Mouse (Mus musculus): ENCODE results near the gene Kcnj5. TPM values are rescaled to one million over a fixed set of nuclear protein-coding genes. Genes with fewer than 3 reads are reported as not detected.
A peak's percentile ranks its signal among the peaks of the same experiment; 100 is the strongest.

Gene Kcnj5
- polyA plus RNA-seq, 1 experiment from 2014 or later, result 2.2 TPM

DNA sequence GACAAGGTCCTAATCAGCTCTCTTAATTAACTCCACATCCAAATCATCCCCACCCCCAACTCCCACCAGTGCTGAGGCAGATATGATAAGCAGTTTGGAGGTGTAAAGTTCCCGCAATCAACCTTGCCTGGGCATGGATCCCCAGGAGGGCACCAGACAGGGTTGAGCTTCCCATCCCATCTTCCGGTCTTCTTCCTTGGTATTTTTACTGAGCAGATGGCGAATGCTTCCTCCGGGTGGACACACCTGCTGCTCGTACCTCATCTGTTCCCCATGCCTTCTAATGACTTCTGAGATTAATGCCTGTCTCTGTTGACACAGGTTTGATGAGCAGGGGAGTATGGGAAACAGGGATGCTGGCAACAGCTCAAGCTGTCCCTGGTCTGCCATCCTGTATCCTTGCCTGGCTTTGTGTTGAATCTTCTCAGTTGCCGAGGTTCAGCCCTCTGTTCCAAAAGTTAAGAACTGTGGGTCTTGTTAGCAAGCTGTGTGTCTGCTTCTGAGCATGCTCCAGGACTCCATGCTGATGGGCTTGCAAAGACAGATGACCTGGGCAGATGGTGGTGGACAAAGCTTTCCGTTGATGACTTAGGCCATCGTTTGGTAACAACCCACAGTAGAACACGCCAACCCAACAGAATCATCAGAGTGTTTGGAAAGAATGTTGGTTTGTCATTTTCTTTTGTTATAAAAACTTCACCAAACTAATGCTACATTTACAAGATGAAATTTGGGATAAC, 48.9 kb downstream of the Kcnj5 start:
- peaks cover 7% of the 10 kb centered on the region; the same call in 1 of the 2 replicates for H3K4me1 ChIP-seq (ENCODE audit: insufficient read depth, low read length)
- WGBS, result 87% methylated on average over 9 of the region's 9 CpGs
- no peak overlapping the region for H3K27ac ChIP-seq (ENCODE audit: low read length)
- H3K9ac ChIP-seq (replicated peaks; ENCODE audit: low read length), result no peak overlapping the region
- no peaks in the 10 kb centered on the region for H3K9me3 ChIP-seq (ENCODE audit: low read length)
- no peak overlapping the region for H3K4me2 ChIP-seq (replicated peaks; ENCODE audit: low read depth, low read length)
- H3K36me3 ChIP-seq (ENCODE audit: insufficient read depth, low read length), result no peaks in the 10 kb centered on the region
- H3K4me3 ChIP-seq (ENCODE audit: low read length), result no peak overlapping the region
- no peaks in the 10 kb centered on the region for H3K27me3 ChIP-seq (ENCODE audit: insufficient read depth, low read length)
- ATAC-seq (ENCODE audit: low FRiP score, low TSS enrichment), result no peak

- Histone ChIP-seq H3K9me3 (ENCODE audit: low read length) (no peaks in the 10 kb centered on the region), H3K4me2 (replicated peaks; ENCODE audit: low read depth, low read length) (no peak overlapping the region), H3K4me3 (ENCODE audit: low read length) (no peak overlapping the region), H3K4me1 (ENCODE audit: insufficient read depth, low read length) (peaks cover 7% of the 10 kb centered on the region), H3K27me3 (ENCODE audit: insufficient read depth, low read length) (no peaks in the 10 kb centered on the region), H3K36me3 (ENCODE audit: insufficient read depth, low read length) (no peaks in the 10 kb centered on the region), H3K27ac (ENCODE audit: low read length) (no peak overlapping the region), H3K9ac (replicated peaks; ENCODE audit: low read length) (no peak overlapping the region)
- WGBS, result 17% methylated on average over 5 of the region's 5 CpGs
- ATAC-seq (ENCODE audit: low FRiP score, low TSS enrichment), result no peak; the same call in 1 of the 2 replicates
Measured at GRCm38 (mm10) chr9:32292686-32293085, 51.5 kb downstream of the Kcnj5 start.

- H3K4me2 ChIP-seq (replicated peaks; ENCODE audit: low read depth, low read length), result no peak overlapping the region
- peak overlapping the region; percentile 35; the same call in 1 of the 2 replicates for H3K27ac ChIP-seq (ENCODE audit: low read length)
- H3K9ac ChIP-seq (replicated peaks; ENCODE audit: low read length), result no peak overlapping the region
- no peaks in the 10 kb centered on the region for H3K9me3 ChIP-seq (ENCODE audit: low read length)
- no peaks in the 10 kb centered on the region for H3K27me3 ChIP-seq (ENCODE audit: insufficient read depth, low read length)
- no peak overlapping the region for H3K4me3 ChIP-seq (ENCODE audit: low read length)
- peak; percentile 58; the same call in 1 of the 2 replicates for ATAC-seq (ENCODE audit: low FRiP score, low TSS enrichment)
- H3K4me1 ChIP-seq (ENCODE audit: insufficient read depth, low read length), result peaks cover 7% of the 10 kb centered on the region
- no peaks in the 10 kb centered on the region for H3K36me3 ChIP-seq (ENCODE audit: insufficient read depth, low read length)
- 37% methylated on average over 7 of the region's 7 CpGs for WGBS
Measured at GRCm38 (mm10) chr9:32291618-32292017, 52.5 kb downstream of the Kcnj5 start.

DNA sequence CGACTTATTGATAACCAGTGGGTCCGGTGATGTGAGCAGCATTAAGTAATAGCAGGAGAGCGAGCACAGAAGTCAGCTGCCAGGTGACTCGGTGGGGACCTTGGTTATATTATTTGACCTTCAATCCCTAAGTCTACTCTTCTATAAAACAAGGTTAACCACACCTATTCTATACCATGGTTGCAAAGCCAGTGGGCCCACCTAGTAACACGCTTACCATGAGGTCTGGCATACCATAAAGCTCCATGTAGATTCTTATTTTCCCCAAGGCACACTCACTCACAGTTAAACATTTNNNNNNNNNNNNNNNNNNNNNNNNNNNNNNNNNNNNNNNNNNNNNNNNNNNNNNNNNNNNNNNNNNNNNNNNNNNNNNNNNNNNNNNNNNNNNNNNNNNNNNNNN, 60.6 kb downstream of the Kcnj5 start:
- Histone ChIP-seq H3K4me1 (ENCODE audit: insufficient read depth, low read length) (peaks cover 6% of the 10 kb centered on the region; the same call in 1 of the 2 replicates), H3K9me3 (ENCODE audit: low read length) (no peaks in the 10 kb centered on the region; the same call in 1 of the 2 replicates), H3K27ac (ENCODE audit: low read length) (peak overlapping the region; percentile 59), H3K4me3 (ENCODE audit: low read length) (no peak overlapping the region), H3K9ac (replicated peaks; ENCODE audit: low read length) (no peak overlapping the region), H3K27me3 (ENCODE audit: insufficient read depth, low read length) (no peaks in the 10 kb centered on the region), H3K36me3 (ENCODE audit: insufficient read depth, low read length) (no peaks in the 10 kb centered on the region), H3K4me2 (replicated peaks; ENCODE audit: low read depth, low read length) (no peak overlapping the region)
- ATAC-seq (ENCODE audit: low FRiP score, low TSS enrichment), result peak; percentile 78
- WGBS, result 78% methylated on average over 5 of the region's 5 CpGs

- no peak overlapping the region for H3K9ac ChIP-seq (replicated peaks; ENCODE audit: low read length)
- WGBS, result 85% methylated on average over 5 of the region's 5 CpGs
- H3K4me2 ChIP-seq (replicated peaks; ENCODE audit: low read depth, low read length), result no peak overlapping the region
- no peaks in the 10 kb centered on the region for H3K27me3 ChIP-seq (ENCODE audit: insufficient read depth, low read length)
- peaks cover 3% of the 10 kb centered on the region; the same call in 1 of the 2 replicates for H3K9me3 ChIP-seq (ENCODE audit: low read length)
- no peaks in the 10 kb centered on the region for H3K36me3 ChIP-seq (ENCODE audit: insufficient read depth, low read length)
- no peak overlapping the region for H3K4me3 ChIP-seq (ENCODE audit: low read length)
- no peak for ATAC-seq (ENCODE audit: low FRiP score, low TSS enrichment)
- peaks cover 6% of the 10 kb centered on the region; the same call in 1 of the 2 replicates for H3K4me1 ChIP-seq (ENCODE audit: insufficient read depth, low read length)
- H3K27ac ChIP-seq (ENCODE audit: low read length), result no peak overlapping the region
Measured at GRCm38 (mm10) chr9:32280456-32280855, 63.7 kb downstream of the Kcnj5 start.

GRCm38 (mm10) chr9:32279789-32280188, 64.4 kb downstream of the Kcnj5 start:
- Histone ChIP-seq H3K27ac (ENCODE audit: low read length) (no peak overlapping the region), H3K27me3 (ENCODE audit: insufficient read depth, low read length) (no peaks in the 10 kb centered on the region), H3K4me1 (ENCODE audit: insufficient read depth, low read length) (peaks cover 6% of the 10 kb centered on the region; the same call in 1 of the 2 replicates), H3K4me3 (ENCODE audit: low read length) (no peak overlapping the region), H3K9me3 (ENCODE audit: low read length) (peaks cover 3% of the 10 kb centered on the region; the same call in 1 of the 2 replicates), H3K36me3 (ENCODE audit: insufficient read depth, low read length) (no peaks in the 10 kb centered on the region), H3K4me2 (replicated peaks; ENCODE audit: low read depth, low read length) (no peak overlapping the region), H3K9ac (replicated peaks; ENCODE audit: low read length) (no peak overlapping the region)
- 0 out of 2 replicates have a peak, but pooled peaks have one; percentile 39 for ATAC-seq (ENCODE audit: low FRiP score, low TSS enrichment)
- 62% methylated on average over 3 of the region's 3 CpGs for WGBS

- Histone ChIP-seq H3K4me1 (ENCODE audit: insufficient read depth, low read length) (peaks cover 6% of the 10 kb centered on the region; the same call in 1 of the 2 replicates), H3K4me3 (ENCODE audit: low read length) (no peak overlapping the region), H3K27ac (ENCODE audit: low read length) (no peak overlapping the region), H3K27me3 (ENCODE audit: insufficient read depth, low read length) (no peaks in the 10 kb centered on the region), H3K9me3 (ENCODE audit: low read length) (peaks cover 3% of the 10 kb centered on the region; the same call in 1 of the 2 replicates), H3K4me2 (replicated peaks; ENCODE audit: low read depth, low read length) (no peak overlapping the region), H3K9ac (replicated peaks; ENCODE audit: low read length) (no peak overlapping the region), H3K36me3 (ENCODE audit: insufficient read depth, low read length) (no peaks in the 10 kb centered on the region)
- no peak for ATAC-seq (ENCODE audit: low FRiP score, low TSS enrichment)
- WGBS, result 90% methylated on average over 5 of the region's 5 CpGs
Measured at GRCm38 (mm10) chr9:32278052-32278451, 66.1 kb downstream of the Kcnj5 start.

DNA sequence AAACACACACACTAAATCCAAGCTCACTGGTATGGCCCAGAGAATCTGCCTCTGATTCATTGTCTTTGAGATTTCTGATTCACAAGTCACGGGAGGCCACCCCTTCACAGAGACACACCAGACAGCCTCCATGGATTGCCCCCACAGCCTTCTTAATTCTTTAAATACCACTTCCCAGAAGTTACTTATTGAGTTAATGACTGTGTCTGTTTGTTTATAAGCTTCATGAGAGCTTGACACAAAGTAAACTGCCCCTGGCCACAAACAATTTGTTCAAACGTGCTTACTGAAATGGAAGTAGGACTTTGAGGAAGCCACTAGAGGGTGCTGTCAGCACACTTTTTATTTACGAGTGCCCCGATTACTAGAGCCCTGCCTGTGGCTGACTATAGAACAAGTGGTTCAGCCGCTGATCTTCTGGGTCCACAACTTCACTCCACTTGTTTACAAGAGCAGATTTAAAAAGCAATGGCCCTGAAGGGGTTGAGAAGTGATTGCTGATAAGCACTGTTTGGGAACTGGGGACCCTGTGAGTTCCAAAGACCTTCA, 72.2 kb downstream of the Kcnj5 start:
- no peak overlapping the region for H3K27ac ChIP-seq (ENCODE audit: low read length)
- H3K4me2 ChIP-seq (replicated peaks; ENCODE audit: low read depth, low read length), result no peak overlapping the region
- no peak overlapping the region for H3K9ac ChIP-seq (replicated peaks; ENCODE audit: low read length)
- H3K27me3 ChIP-seq (ENCODE audit: insufficient read depth, low read length), result no peaks in the 10 kb centered on the region
- H3K36me3 ChIP-seq (ENCODE audit: insufficient read depth, low read length), result no peaks in the 10 kb centered on the region
- H3K9me3 ChIP-seq (ENCODE audit: low read length), result no peaks in the 10 kb centered on the region
- ATAC-seq (ENCODE audit: low FRiP score, low TSS enrichment), result peak; percentile 80
- no peak overlapping the region for H3K4me3 ChIP-seq (ENCODE audit: low read length)
- WGBS, result 12% methylated on average over 5 of the region's 5 CpGs
- peaks cover 3% of the 10 kb centered on the region; the same call in 1 of the 2 replicates for H3K4me1 ChIP-seq (ENCODE audit: insufficient read depth, low read length)

Measured in kidney, embryonic 16.5 days (tissue).